Mouse (Mus musculus): ENCODE measurements around the gene Fcrlb.

Gene Fcrlb

DNA sequence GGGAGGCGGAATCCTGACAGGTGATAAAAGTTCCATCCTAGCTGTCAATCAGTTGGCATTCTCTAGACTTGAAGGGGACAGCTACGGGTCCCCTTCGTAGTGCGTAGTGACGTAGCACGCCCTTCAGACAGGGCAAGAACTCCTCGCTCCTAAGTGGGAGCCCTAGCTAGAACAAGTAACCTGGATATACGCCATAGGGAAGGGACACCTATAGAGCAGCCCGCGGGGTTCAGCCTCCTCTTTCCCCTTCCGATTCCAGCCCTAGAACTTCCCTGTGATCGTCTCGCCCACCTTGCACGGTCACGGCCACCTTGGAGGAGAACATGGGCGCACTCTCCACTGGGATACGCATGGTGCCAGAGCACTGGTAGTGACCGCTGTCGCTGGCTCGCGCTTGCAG is 4.4 kb downstream of the Fcrlb start:
- DNase-seq (ENCODE audit: extremely low read depth, low read depth, low spot score) = no peak

DNA sequence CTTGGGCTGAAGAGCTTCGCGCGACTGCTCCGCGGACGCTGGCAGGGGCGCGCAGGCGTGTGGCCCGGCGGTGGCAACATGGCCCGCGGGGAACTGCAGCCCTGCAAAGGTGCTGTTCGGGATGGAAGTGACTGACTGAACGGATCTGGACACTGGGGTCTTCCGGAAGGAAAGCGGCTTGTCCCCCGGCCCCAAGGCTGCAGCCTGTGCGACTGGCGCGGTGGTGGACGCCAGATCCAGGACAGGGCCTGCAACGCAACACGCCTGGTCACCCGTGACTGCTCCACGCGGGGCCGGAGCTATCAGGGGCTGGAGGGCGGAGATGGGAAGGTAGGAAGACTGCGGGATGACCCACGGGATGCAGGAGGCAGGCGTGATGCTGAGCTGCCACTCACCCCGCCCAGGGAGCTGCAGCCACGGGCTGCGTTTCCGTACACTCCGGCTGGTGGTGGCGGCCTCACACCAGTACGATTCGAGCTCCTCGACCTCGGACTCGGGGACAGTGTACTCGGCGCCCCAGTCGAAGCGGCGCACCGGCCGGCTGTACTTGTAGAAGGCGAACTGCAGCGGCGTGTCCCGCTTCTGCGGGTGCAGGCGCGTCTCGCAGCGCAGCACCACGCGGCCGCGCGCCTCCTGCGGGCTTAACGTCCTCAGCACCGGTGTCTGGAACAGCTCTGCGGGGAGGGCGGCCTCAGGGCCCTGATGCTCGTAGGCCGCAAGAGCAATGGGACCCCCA is 5.1 kb downstream of the Fcrlb start:
- DNase-seq (ENCODE audit: extremely low read depth, low read depth, low spot score) = no peak

DNA sequence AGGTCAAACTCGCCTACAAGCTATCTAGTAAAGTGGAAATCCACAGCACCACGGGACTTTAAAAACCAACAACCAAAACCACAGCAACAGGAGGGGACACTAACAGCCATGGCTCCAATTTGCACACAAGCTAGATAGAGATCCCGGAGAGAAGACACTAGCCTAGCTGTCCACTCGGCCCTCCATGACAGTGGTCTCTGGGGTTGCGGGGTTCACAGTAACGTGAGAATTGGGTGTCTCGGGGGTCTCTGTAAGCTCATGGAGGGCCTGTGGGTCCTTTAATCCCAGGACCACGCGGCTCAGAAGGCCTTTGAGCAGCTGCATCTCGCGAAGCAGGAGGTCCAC is 5.7 kb downstream of the Fcrlb start:
- no peak for DNase-seq (ENCODE audit: extremely low read depth, low read depth, low spot score)

- no peak for DNase-seq (ENCODE audit: extremely low read depth, low read depth, low spot score)
Observed at GRCm38 (mm10) chr1:170903485-170903884, 9.3 kb downstream of the Fcrlb start.

GRCm38 (mm10) chr1:170901536-170902238 is 11.1 kb downstream of the Fcrlb start:
- DNase-seq (ENCODE audit: extremely low read depth, low read depth, low spot score) = peak; percentile 5

- DNase-seq (ENCODE audit: extremely low read depth, low read depth, low spot score) = no peak
Observed at GRCm38 (mm10) chr1:170900799-170901467, 11.8 kb downstream of the Fcrlb start.

DNA sequence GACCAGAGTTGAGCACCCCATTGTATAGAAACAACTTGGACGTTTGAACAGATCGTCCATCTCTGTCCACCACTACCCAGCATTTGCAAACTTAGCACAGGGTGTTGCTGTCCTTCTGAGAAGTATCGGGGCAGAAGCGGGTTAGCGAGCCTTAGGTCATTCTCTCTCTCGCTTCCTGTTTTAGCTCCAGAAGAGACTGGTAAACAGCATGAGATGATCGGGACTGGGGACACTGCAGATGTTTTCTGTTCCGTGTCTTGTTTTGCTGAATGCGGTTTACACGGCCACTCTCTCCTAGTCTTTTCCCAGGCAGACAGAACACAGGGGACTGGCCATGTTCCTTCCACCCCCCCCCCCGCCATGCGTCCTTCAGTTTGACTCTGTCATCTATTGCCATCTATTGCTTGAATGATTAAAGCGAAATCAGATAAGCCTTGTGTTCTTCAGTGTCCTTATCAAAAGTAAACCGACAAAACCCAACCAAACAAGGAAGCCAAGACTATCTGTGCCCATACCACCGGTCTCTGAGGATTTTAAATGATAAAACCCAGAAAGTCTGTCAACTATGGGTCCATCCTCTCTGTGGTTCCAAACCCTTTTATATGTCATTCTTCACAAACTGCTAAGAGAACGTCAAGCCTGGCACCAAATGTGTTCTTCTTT is 14.2 kb downstream of the Fcrlb start:
- no peak for DNase-seq (ENCODE audit: extremely low read depth, low read depth, low spot score)

DNA sequence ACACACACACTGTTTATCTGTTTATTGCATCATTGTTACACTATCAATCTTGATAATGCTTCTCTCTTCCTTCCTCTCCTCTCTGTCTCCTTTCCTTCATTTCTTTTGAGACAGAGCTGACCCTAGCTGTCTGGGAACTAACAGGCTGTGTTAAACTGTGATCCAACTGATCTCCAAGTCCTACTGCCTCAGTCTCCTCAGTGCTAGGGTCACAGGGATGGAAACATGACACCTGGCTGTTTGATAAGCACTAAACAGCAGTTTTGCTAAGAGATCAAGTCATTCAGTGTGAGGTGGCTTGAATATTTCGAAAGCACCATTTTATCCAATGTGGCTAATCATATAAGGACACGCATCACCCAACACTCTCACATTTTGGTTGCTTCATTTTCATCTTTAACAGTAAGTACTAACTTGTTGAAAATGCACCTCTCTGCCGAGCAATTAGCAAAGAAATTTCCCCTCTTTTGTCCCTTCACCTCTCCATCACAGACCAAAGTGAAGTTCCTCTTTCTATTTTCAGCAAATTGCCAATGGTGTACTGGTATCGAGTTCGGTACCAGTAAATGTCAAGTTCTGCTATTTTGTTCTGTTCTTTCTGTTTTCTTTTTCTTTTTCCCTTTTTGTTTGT is 16.0 kb downstream of the Fcrlb start:
- no peak for DNase-seq (ENCODE audit: extremely low read depth, low read depth, low spot score)

DNA sequence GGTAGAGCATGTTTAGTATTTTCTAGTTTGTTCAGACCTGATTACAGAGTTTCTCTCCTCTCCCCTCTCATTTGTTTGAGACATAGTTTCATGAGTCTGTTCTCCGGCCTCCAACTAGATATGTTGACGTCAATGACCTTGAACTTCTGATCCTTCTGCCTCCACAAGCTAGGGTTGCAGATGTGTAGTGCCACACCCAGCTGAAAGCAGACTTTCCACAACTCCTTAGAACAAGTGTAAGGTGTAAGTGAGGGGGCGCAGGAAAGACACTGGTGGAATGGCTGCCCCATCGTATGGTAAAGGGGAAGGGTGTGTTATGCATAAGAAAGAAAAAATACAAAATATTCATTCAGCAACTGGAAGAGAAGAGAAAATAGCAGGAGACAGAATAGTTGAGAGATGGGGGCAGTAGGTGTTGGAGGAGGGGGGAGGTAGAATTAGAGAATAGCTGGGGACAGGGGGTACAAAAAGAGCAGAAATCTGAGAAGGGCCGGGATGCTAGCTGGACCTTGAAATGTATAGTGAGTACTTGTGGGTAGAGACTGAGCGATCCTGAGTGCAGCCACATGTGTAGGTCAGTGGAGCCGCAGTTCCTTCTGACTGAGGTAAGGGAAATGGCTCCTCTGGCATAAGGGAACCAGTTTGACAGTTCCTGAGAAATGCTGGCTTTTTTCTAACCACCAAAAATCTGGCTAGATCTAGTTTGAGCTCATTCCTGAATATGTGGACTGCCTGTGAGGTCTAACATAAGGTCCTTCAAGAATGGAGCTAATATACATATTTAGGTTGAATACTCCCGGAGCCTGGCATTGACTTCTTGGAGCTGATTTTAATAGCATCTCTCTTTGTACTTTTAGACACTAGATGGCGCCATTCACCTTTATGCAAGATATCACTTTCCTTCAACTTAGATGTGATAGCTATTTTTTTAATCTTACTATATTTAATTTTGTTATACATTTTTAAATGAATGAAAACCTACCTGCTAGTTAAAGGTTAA is 17.8 kb downstream of the Fcrlb start:
- DNase-seq (ENCODE audit: extremely low read depth, low read depth, low spot score) = no peak

DNA sequence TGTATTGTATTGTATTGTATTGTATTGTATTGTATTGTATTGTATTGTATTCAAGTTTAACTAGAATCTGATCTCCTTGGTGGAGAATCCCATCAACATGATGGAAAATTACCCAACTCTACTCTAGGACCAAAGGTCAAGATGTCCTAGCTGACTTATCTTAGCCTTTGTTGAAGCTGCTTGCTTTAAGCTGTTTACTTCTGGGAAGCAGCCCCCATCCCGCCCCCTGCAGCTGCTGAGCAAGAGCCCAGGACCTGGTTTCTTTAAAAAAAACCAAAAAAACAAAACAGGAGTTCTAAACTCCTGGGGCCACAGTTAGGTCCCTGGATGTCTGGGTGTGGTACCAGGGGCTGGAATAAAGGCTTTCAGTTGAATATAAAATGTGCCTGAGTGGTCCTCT is 20.5 kb downstream of the Fcrlb start:
- DNase-seq (ENCODE audit: extremely low read depth, low read depth, low spot score) = no peak

DNA sequence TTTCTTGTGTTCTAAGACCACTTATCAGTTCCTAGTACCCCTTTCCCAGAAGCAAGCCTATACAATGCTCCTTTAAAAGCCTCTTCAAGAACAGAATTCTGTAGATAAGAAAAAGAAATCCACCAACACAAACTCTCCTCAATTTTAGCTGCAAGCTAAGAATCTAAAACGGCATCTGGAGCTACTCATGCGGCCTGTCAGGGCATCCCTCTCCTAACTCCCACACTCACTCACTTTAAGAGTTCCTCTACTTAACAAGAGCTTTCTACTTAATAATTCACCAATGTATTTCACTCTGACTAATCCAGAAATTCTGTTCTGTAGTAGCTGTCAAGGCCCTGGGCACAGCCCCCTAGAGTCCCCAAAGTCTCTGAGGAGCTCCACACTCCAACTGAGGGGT is 21.1 kb downstream of the Fcrlb start:
- DNase-seq (ENCODE audit: extremely low read depth, low read depth, low spot score) = no peak

DNA sequence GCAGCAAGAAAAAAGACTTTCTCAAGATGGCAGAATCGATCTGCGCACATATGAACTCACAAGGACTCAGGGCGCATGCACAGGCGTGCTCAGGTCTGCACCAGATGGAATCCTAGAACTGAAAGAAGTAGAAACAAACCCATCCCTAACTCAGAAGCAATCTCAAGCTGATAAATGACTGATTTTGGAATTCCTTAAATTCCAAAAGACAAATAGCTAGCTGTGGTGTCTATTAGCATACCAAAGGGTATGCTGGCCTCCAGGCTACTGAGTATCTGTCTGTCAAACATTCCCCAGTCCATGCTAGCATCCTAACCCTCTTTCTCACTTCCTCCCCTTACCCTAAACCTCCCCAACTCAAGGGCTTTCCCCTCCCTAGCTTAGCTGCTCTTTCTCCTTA is 23.4 kb downstream of the Fcrlb start:
- DNase-seq (ENCODE audit: extremely low read depth, low read depth, low spot score) = no peak

- no peak for DNase-seq (ENCODE audit: extremely low read depth, low read depth, low spot score)
Observed at GRCm38 (mm10) chr1:170886044-170886458, 26.7 kb downstream of the Fcrlb start.

DNA sequence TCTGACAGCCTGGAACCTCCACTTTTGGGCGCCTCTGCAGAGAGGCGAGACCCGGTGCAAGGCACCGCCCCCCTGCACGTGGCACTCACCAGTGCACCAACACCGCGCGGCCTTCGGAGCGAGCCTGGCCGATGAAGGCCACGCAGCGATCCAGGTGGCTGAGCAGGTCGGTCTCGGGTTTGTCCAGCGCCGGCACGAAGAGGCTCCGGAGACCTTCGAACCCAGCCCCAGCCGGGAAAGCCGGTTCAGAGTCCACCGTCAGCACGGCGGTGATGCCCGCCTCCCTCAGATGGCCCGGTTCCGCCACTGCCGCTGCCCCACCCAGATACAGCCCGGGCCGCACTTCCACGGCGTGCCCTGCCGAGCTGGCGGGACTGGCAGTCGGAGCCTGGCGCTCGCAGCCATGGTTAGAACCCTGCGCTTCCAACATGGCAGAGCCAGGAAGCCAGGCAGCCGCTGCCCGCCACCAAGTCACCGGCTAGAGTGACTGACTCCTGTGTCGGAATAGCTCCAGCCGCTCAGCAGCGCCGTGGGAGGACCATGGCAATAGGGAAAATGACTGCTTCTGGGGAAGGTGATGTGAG is 27.7 kb downstream of the Fcrlb start, which contains the start of the genes Gm26620 and Dusp12:
TSS of gene Gm26620 (plus strand) at position 88 of the 584 bp plus-strand sequence.
TSS of gene Dusp12 (minus strand) at position 563 of the 584 bp plus-strand sequence.
- peak; percentile 37 for DNase-seq (ENCODE audit: extremely low read depth, low read depth, low spot score)

- no peak for DNase-seq (ENCODE audit: extremely low read depth, low read depth, low spot score)
Observed at GRCm38 (mm10) chr1:170884390-170884789, 28.4 kb downstream of the Fcrlb start.

DNA sequence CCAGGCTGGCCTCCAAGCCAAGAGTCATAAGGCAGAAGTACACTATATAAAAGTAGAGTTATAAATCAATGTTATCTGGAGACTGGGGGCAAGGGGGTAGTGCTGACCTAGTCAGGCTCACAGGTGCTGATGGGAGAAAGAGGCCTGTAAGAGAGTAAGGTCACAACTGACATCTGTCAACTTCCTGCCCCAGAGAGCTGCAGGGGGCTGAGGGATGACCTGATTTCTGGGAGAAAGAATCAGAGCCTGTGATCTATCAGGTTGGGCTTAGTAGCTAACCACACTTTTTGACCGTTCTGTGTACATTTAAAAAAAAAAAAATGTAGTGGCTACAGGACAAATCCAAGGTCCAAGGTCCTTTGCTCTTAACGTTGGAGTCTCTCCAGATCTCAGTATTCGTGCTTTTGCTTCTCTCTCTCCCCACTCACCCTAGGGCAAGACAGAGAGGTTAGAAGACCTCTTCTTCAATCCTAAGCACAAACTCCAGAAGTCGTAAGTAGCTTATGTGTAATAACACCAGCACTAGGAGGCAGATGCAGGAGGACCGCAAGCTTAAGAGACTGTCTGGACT is 29.7 kb downstream of the Fcrlb start:
- no peak for DNase-seq (ENCODE audit: extremely low read depth, low read depth, low spot score)

- DNase-seq (ENCODE audit: extremely low read depth, low read depth, low spot score) = no peak
Observed at GRCm38 (mm10) chr1:170876906-170877305, 35.8 kb downstream of the Fcrlb start.

DNA sequence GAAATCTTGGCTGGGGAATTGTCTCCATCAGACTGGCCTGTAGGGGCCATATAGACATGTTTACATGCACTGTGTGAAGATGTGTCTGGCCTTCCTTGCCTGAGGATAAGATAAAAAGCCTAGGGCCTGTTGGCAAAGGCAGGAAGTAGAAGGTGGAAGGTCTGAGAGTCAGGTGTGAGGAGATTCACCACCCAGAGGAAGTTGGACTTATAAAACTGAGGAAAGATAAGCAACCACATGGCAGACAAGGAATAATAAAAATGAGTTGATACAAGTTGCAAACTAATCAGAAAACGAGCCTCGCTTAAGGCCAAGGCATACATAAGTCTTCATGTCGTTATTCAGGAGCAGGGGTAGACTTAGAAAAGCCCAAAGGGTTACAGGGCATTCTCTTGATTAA is 37.1 kb downstream of the Fcrlb start:
- DNase-seq (ENCODE audit: extremely low read depth, low read depth, low spot score) = no peak

DNA sequence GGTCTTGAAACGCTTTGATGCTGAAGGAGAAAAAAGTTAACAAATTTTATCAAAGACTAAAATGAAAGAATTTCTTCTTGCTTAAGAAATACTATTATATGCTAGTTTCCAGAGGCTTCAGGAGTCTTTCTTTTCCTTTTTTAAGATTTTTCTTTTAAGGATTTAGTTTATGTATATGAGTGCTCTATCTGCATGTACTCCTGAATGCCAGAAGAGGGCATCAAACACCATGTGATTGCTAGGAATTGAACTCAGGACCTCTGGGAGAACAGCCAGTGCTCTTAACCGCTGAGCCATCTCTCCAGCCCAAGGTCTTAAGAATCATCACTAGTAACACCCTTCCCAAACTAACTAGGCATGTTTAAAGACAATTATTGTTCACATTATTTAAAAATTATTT is 40.8 kb downstream of the Fcrlb start:
- DNase-seq (ENCODE audit: extremely low read depth, low read depth, low spot score) = no peak

Data from fat pad, adult 2 months (tissue).